Mouse (Mus musculus) kidney, postnatal 14 days (tissue): ENCODE results near the gene Mpv17.

ENCODE experiments used
- DNase-seq: peaks from one replicate; pipeline ENCODE4 v3.0.0; 2022; ENCODE audit warnings: mixed read lengths

Mpv17 gene

GRCm38 (mm10) chr5:31181183-31181770, 27.2 kb upstream of the Mpv17 start:
- no peak for DNase-seq

- peak; percentile 96 for DNase-seq
Measured at GRCm38 (mm10) chr5:31179766-31180630, 25.9 kb upstream of the Mpv17 start, which contains the start of the genes Gm29609 and Gtf3c2. Gm29609 (minus strand) TSS chr5:31179911. Gtf3c2 (minus strand) TSS chr5:31180144.

GRCm38 (mm10) chr5:31179301-31179765, 25.3 kb upstream of the Mpv17 start:
- no peak for DNase-seq

- no peak for DNase-seq
Measured at GRCm38 (mm10) chr5:31168630-31169029, 14.6 kb upstream of the Mpv17 start.

- DNase-seq: no peak
Measured at GRCm38 (mm10) chr5:31164878-31165277, 10.8 kb upstream of the Mpv17 start.

GRCm38 (mm10) chr5:31162462-31162861, 8.4 kb upstream of the Mpv17 start:
- no peak for DNase-seq

- no peak for DNase-seq
Measured at GRCm38 (mm10) chr5:31153516-31154151, 417 bp downstream of the Mpv17 start.

GRCm38 (mm10) chr5:31151746-31152145, 2.3 kb downstream of the Mpv17 start:
- no peak for DNase-seq

GRCm38 (mm10) chr5:31149781-31150180, 4.3 kb downstream of the Mpv17 start:
- no peak for DNase-seq

GRCm38 (mm10) chr5:31138968-31139425, 15.1 kb downstream of the Mpv17 start:
- DNase-seq: peak; percentile 27

- DNase-seq: no peak
Measured at GRCm38 (mm10) chr5:31138241-31138967, 15.6 kb downstream of the Mpv17 start, which contains the start of gene Ucn. Ucn (minus strand) TSS chr5:31138829.

- DNase-seq: no peak
Measured at GRCm38 (mm10) chr5:31137658-31138057, 16.4 kb downstream of the Mpv17 start.

GRCm38 (mm10) chr5:31136730-31137424, 17.2 kb downstream of the Mpv17 start:
- no peak for DNase-seq

- no peak for DNase-seq
Measured at GRCm38 (mm10) chr5:31126050-31126449, 28.0 kb downstream of the Mpv17 start.

GRCm38 (mm10) chr5:31123481-31123880, 30.6 kb downstream of the Mpv17 start:
- DNase-seq: no peak

GRCm38 (mm10) chr5:31121111-31121510, 32.9 kb downstream of the Mpv17 start:
- DNase-seq: no peak

- no peak for DNase-seq
Measured at GRCm38 (mm10) chr5:31116912-31117311, 37.1 kb downstream of the Mpv17 start.

- no peak for DNase-seq
Measured at GRCm38 (mm10) chr5:31116354-31116753, 37.7 kb downstream of the Mpv17 start, which contains the start of gene Trim54. Trim54 (plus strand) TSS chr5:31116712.

GRCm38 (mm10) chr5:31110781-31111180, 43.3 kb downstream of the Mpv17 start:
- peak; percentile 14 for DNase-seq

- no peak for DNase-seq
Measured at GRCm38 (mm10) chr5:31108000-31108490, 46.0 kb downstream of the Mpv17 start, which contains the start of gene Slc30a3. Slc30a3 (minus strand) TSS chr5:31108237.

- DNase-seq: no peak
Measured at GRCm38 (mm10) chr5:31105814-31106335, 48.2 kb downstream of the Mpv17 start, which contains the start of gene Dnajc5g. Dnajc5g (plus strand) TSS chr5:31106285.
